Mouse (Mus musculus): ENCODE measurements around the gene Bach1. TPM values are rescaled to one million over a fixed set of nuclear protein-coding genes. Genes with fewer than 3 reads are reported as not detected.
A peak's percentile ranks its signal among the peaks of the same experiment; 100 is the strongest.

Gene Bach1
- polyA plus RNA-seq, 1 experiment from 2014 or later, result 6.3 TPM

DNA sequence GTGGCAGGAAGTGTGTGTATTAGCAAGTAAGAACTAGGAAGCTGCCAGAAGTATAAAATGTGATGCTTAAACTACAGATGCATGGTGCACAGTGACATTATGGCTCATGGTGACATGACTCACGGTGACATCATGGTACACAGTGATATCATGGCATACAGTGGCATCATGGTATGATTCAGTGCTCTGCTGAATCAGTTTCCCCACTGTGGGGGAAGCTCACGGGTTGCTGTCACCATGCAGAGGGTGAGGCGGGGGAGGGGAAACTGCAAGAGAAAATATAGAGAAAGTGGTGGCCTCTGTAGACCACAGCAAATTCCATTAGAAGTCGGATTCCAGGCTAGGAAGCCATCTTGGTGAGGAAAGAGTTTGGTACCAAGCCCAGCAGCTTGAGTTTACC is 26.1 kb downstream of the Bach1 start:
- WGBS (ENCODE audit: insufficient replicate concordance), result 77% methylated on average over 4 of the region's 4 CpGs
- peaks cover 93% of the 10 kb centered on the region for H3K36me3 ChIP-seq

DNA sequence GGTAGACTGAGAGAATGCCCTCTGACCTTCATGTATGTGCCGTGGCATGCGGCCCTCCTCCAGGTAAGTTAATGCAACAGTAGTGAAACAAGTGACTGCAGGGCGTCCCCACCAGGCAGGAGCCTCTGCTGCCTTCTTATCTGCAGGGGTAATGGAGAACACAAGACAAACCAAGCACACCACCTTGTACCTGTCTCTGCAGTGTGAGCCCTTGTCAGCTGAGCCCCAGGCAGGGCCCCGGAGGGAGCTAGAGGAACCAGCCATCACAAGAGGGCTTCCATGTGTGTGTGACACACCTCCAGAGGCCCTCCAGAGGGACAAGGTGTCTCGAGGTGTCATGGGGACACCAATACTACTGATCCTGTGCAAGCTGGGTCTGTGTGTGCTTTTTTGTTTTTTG is 26.5 kb downstream of the Bach1 start:
- Histone ChIP-seq H3K36me3 (peaks cover 93% of the 10 kb centered on the region), H3K4me2 (no peak overlapping the region), H3K4me1 (replicated peaks) (peaks cover 23% of the 10 kb centered on the region), H3K9me3 (replicated peaks) (no peaks in the 10 kb centered on the region), H3K9ac (no peak overlapping the region), H3K4me3 (replicated peaks) (no peak overlapping the region), H3K27me3 (no peaks in the 10 kb centered on the region), H3K27ac (no peak overlapping the region)
- 81% methylated on average over 5 of the region's 5 CpGs for WGBS (ENCODE audit: insufficient replicate concordance)
- DNase-seq, result no peak
- 0 out of 2 replicates have a peak, but pooled peaks have one; percentile 14 for ATAC-seq (ENCODE audit: low read depth)

More for the DNA sequence above, 26.1 kb downstream of the Bach1 start:
- H3K9ac ChIP-seq, result no peak overlapping the region
- no peak overlapping the region for H3K27ac ChIP-seq
- H3K4me1 ChIP-seq (replicated peaks), result peaks cover 27% of the 10 kb centered on the region
- no peak overlapping the region for H3K4me3 ChIP-seq (replicated peaks)
- no peaks in the 10 kb centered on the region for H3K27me3 ChIP-seq
- DNase-seq, result no peak
- no peak overlapping the region for H3K4me2 ChIP-seq
- no peaks in the 10 kb centered on the region for H3K9me3 ChIP-seq (replicated peaks)
- no peak for ATAC-seq (ENCODE audit: low read depth)

DNA sequence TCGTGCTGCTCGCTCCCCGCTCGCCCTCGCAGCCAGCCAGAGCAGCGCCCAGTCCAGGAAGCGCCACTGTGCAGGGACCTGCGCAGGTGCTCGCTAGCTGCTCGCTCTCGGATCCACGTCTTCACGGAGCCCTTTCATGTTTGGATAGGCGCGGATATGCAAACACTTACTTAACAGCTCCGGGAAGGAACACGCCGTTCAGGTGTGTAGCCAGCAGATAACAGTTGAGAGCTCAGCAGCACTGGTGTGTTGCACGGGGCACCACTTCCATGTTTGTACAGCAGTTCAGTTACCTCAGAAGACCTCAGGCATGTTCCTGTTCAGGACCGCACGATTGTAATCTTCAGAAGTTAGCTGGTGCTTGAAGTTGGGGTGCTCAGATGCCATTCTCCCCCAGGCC is 27.2 kb downstream of the Bach1 start:
- H3K4me2 ChIP-seq, result no peak overlapping the region
- no peaks in the 10 kb centered on the region for H3K27me3 ChIP-seq
- H3K36me3 ChIP-seq, result peaks cover 94% of the 10 kb centered on the region
- no peaks in the 10 kb centered on the region for H3K9me3 ChIP-seq (replicated peaks)
- H3K4me3 ChIP-seq (replicated peaks), result no peak overlapping the region
- H3K9ac ChIP-seq, result no peak overlapping the region
- peak; percentile 60 for ATAC-seq (ENCODE audit: low read depth)
- WGBS (ENCODE audit: insufficient replicate concordance), result 76% methylated on average over 21 of the region's 21 CpGs
- no peak for DNase-seq
- H3K27ac ChIP-seq, result no peak overlapping the region
- peaks cover 19% of the 10 kb centered on the region for H3K4me1 ChIP-seq (replicated peaks)

DNA sequence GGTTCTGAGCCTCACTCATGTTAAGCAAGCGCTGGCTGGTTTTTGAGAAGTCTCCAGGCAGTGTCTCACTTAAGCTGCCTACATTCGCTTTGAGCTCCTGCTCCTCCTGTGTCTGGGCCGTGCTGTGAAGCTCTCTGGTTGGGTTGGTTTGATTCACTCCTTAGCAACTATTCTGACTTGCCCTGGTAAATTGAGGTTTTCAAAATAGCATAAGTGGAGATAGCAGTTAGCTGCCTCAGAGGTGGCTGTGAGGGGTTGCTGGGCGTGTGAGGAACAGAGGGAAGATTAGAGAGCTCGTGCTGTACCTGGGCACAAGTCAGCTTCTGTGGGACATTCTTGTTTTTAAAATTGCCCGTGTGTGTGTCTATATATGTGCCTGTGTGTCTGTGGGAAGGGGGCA is 27.6 kb downstream of the Bach1 start:
- Histone ChIP-seq H3K4me3 (replicated peaks) (no peak overlapping the region), H3K4me2 (no peak overlapping the region), H3K4me1 (replicated peaks) (peaks cover 17% of the 10 kb centered on the region), H3K9me3 (replicated peaks) (no peaks in the 10 kb centered on the region), H3K9ac (no peak overlapping the region), H3K27ac (no peak overlapping the region), H3K36me3 (peaks cover 94% of the 10 kb centered on the region), H3K27me3 (no peaks in the 10 kb centered on the region)
- WGBS (ENCODE audit: insufficient replicate concordance), result 78% methylated on average over 6 of the region's 6 CpGs
- ATAC-seq (ENCODE audit: low read depth), result no peak
- no peak for DNase-seq

DNA sequence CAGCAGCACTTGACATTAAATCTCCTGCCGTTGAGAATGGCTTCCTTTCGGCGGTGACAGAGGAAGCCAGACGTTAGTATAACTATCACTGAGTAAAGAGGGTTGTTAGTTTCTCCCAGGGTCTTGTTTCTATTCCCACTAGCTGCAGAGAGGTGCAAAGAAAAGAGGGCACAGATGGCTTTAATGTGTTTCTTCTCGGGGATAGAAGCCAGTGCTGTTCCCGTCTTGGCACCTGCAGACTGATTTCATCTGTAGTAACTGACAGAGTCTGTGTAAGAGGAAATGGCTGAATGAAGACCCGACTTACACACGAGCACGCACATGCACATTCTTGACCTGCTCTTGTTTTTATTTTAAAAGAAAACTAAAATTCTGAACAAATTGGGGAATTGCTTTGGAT is 28.5 kb downstream of the Bach1 start:
- H3K36me3 ChIP-seq, result peaks cover 89% of the 10 kb centered on the region
- no peak overlapping the region for H3K4me2 ChIP-seq
- DNase-seq, result no peak
- H3K27ac ChIP-seq, result no peak overlapping the region
- H3K27me3 ChIP-seq, result no peaks in the 10 kb centered on the region
- 73% methylated on average over 9 of the region's 9 CpGs for WGBS (ENCODE audit: insufficient replicate concordance)
- no peak for ATAC-seq (ENCODE audit: low read depth)
- H3K4me3 ChIP-seq (replicated peaks), result no peak overlapping the region
- no peak overlapping the region for H3K9ac ChIP-seq
- peaks cover 17% of the 10 kb centered on the region for H3K4me1 ChIP-seq (replicated peaks)
- H3K9me3 ChIP-seq (replicated peaks), result no peaks in the 10 kb centered on the region

DNA sequence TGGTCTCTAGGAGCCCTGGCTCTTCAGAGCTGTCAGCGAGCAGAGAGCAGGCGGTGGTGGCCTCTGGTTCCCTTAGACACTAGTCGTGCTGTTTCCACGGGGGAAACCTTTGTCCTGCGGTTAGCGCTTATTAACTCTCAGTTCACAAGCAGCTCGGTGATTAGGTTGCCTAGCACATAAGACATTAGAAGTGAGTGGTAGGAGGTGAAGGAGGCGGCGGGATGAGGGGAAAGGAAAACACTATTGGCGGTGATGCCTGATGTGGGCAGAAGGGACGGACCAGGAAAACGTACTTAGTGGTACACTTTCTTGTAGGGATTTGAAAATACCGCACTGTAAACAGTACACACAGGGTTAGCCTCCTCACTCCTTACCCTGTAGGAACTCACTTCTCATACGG is 29.2 kb downstream of the Bach1 start:
- no peak overlapping the region for H3K9ac ChIP-seq

DNA sequence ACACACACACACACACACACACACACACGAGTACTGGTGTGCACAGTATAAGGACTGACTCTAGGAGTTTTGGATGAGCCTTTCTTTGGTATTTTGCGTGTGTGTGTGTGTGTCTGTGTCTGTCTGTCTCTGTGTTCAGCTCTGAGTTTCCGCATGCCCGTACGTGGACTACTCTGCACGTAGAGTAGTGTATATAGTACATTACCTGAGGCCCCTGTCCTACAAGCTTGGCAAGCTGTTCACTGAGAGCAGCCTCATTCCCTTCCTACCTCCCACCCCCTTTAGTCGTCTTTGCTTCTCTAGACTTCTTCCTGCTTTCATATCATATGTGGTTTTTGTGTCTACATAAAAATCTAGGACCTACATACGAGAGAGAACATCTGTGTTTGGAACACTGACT is 30.0 kb downstream of the Bach1 start:
- 87% methylated on average over 8 of the region's 8 CpGs for WGBS (ENCODE audit: insufficient replicate concordance)
- no peak overlapping the region for H3K9ac ChIP-seq
- no peak overlapping the region for H3K4me3 ChIP-seq (replicated peaks)
- H3K9me3 ChIP-seq (replicated peaks), result no peaks in the 10 kb centered on the region
- H3K4me1 ChIP-seq (replicated peaks), result peaks cover 17% of the 10 kb centered on the region
- H3K27ac ChIP-seq, result no peak overlapping the region
- DNase-seq (no peak), ATAC-seq (ENCODE audit: low read depth) (no peak)
- no peaks in the 10 kb centered on the region for H3K27me3 ChIP-seq
- no peak overlapping the region for H3K4me2 ChIP-seq
- H3K36me3 ChIP-seq, result peaks cover 82% of the 10 kb centered on the region

More for the DNA sequence above, 29.2 kb downstream of the Bach1 start:
- H3K4me2 ChIP-seq, result no peak overlapping the region
- WGBS (ENCODE audit: insufficient replicate concordance), result 87% methylated on average over 14 of the region's 14 CpGs
- no peak for ATAC-seq (ENCODE audit: low read depth)
- H3K27me3 ChIP-seq, result no peaks in the 10 kb centered on the region
- H3K9me3 ChIP-seq (replicated peaks), result no peaks in the 10 kb centered on the region
- peaks cover 17% of the 10 kb centered on the region for H3K4me1 ChIP-seq (replicated peaks)
- no peak for DNase-seq
- no peak overlapping the region for H3K4me3 ChIP-seq (replicated peaks)
- H3K36me3 ChIP-seq, result peaks cover 84% of the 10 kb centered on the region
- no peak overlapping the region; the same call in 1 of the 2 replicates for H3K27ac ChIP-seq

DNA sequence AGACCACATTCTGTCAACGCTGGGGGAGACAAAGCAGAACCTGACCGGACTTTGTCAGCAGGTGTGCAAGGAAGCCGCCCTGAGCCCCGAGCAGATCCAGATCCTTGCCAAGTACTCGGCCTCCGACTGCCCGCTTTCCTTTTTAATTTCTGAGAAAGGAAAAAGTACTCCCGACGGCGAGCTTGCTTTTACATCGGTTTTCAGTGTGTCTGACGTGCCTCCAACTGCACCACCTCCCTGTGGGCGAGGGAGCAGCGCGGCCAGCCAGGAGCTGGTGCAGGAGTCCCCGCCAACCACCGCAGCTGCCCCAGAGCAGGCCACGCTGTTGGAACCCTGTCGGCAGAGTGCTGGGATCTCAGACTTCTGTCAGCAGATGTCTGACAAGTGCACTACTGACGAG is 30.7 kb downstream of the Bach1 start:
- no peak overlapping the region for H3K27ac ChIP-seq
- WGBS (ENCODE audit: insufficient replicate concordance), result 91% methylated on average over 20 of the region's 20 CpGs

DNA sequence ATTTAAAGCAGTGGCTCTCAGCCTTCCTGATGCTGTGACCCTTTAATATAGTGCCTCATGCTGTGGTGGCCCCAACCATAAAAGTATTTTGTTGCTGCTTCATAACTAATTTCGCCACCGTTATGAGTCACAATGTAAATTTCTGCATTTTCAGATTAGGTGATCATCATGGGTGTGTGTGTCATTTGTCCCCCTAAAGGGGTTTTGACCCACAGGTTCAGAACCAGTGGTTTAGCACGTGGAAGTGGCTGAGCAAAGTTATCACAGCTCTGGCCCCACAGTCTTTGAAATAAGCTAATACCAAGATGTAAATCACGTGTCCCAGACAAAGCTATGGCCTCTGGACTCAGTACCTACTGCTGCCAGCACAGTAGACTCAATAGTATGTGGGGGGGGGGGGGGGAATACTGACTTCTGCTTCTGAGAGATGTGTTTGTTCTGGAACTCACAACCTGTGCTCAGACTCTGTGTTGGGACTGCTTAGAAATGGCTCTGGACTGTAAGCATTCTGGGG is 36.2 kb downstream of the Bach1 start:
- DNase-seq (no peak), ATAC-seq (ENCODE audit: low read depth) (no peak)
- H3K27me3 ChIP-seq, result no peaks in the 10 kb centered on the region
- H3K27ac ChIP-seq, result no peak overlapping the region
- 87% methylated on average over 4 of the region's 4 CpGs for WGBS (ENCODE audit: insufficient replicate concordance)
- H3K4me1 ChIP-seq (replicated peaks), result peaks cover 12% of the 10 kb centered on the region
- peaks cover 32% of the 10 kb centered on the region for H3K36me3 ChIP-seq
- H3K4me2 ChIP-seq, result no peak overlapping the region
- no peak overlapping the region for H3K4me3 ChIP-seq (replicated peaks)
- H3K9ac ChIP-seq, result no peak overlapping the region
- H3K9me3 ChIP-seq (replicated peaks), result no peaks in the 10 kb centered on the region

More for the DNA sequence above, 30.7 kb downstream of the Bach1 start:
- H3K9ac ChIP-seq, result no peak overlapping the region
- DNase-seq, result no peak
- no peak overlapping the region for H3K4me3 ChIP-seq (replicated peaks)
- ATAC-seq (ENCODE audit: low read depth), result no peak
- no peak overlapping the region for H3K4me2 ChIP-seq
- H3K9me3 ChIP-seq (replicated peaks), result no peaks in the 10 kb centered on the region
- peaks cover 17% of the 10 kb centered on the region for H3K4me1 ChIP-seq (replicated peaks)
- no peaks in the 10 kb centered on the region for H3K27me3 ChIP-seq
- H3K36me3 ChIP-seq, result peaks cover 82% of the 10 kb centered on the region

DNA sequence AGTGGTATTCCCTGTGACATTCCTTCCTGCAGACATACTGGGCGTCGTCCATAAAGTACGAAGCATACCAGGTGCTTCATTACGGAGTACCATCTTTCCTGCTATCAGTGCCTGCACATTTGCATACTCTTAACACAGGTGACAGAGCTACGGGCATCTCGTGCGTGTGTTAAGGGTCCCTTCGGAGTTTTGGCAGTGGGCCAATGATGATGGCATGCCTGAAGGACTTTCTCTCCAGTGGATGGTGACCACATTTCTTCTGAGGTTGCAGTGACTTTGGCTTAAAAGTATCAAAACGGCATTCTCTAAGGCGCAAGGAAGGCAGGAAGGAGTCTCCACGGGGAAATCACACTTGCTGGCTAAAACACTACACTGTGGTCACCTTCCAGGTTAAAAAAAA is 37.4 kb downstream of the Bach1 start:
- DNase-seq (no peak), ATAC-seq (ENCODE audit: low read depth) (no peak)
- no peaks in the 10 kb centered on the region for H3K27me3 ChIP-seq
- 78% methylated on average over 11 of the region's 11 CpGs for WGBS (ENCODE audit: insufficient replicate concordance)
- H3K4me3 ChIP-seq (replicated peaks), result no peak overlapping the region
- no peaks in the 10 kb centered on the region for H3K9me3 ChIP-seq (replicated peaks)
- H3K4me2 ChIP-seq, result no peak overlapping the region
- no peak overlapping the region for H3K27ac ChIP-seq
- H3K4me1 ChIP-seq (replicated peaks), result peaks cover 12% of the 10 kb centered on the region
- no peak overlapping the region for H3K9ac ChIP-seq
- H3K36me3 ChIP-seq, result peaks cover 20% of the 10 kb centered on the region

DNA sequence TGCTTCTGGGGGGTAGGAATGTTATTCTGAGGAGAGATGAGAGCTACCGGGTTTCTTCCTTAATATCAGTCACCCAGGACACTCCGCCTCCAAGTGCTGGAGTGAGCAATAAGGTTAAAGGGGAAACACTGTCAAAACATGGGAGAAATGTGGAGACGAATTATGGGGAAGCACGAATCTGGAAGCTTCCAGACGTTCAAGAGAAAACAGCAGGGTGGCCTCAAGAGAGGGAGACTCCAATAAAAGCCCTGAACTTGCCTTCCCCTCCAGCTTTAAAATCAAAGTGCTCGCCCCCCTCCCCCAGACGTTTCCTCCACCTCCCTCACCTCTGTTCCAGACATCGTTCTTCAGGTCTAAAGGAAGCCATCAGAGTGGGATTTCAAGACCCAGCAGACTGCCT is 38.6 kb downstream of the Bach1 start:
- DNase-seq, result no peak
- ATAC-seq (ENCODE audit: low read depth), result no peak

DNA sequence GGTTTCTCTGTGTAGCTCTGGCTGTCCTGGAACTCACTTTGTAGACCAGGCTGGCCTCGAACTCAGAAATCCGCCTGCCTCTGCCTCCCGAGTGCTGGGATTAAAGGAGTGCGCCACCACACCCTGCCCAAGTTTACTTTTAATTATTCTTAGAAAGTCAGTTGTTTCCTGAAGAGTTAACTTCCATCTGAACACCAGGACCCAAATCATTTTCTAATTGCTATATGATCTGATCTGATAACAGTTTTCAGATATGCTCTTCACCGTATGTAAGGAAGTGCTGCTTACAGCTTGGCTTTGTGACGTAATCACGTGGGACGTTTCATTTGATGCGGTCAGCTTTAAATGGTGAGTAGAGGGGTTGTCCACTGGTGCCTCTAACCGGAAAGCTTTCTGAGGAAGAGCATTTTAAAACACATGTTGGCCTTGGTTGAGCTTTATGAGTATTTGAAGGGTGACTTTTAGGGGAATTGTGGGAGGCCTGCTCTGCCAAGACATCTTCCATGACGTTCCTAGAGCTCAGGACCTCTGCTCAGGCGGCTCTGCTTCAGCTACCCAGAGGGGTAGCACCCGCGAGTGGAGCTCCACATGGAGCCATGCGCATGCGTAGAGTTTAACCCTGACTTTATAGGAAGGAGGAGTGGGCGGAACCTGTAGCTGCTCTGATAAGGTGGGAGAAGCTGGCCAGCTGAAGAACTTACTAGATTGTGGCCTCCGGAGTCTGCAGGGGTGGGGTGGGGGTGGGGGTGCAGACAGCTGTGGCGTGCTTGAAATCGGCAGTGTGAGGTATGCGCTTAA is 39.3 kb downstream of the Bach1 start:
- H3K4me3 ChIP-seq (replicated peaks), result no peak overlapping the region
- no peak overlapping the region for H3K9ac ChIP-seq
- WGBS (ENCODE audit: insufficient replicate concordance), result 60% methylated on average over 21 of the region's 21 CpGs
- no peak overlapping the region for H3K27ac ChIP-seq
- peak; percentile 17 for DNase-seq
- no peaks in the 10 kb centered on the region for H3K27me3 ChIP-seq
- H3K4me1 ChIP-seq (replicated peaks), result peaks cover 12% of the 10 kb centered on the region
- ATAC-seq (ENCODE audit: low read depth), result peak; percentile 65
- no peaks in the 10 kb centered on the region for H3K9me3 ChIP-seq (replicated peaks)
- peak overlapping the region; percentile 29 for H3K4me2 ChIP-seq
- peaks cover 16% of the 10 kb centered on the region for H3K36me3 ChIP-seq

More for the DNA sequence above, 38.6 kb downstream of the Bach1 start:
- H3K9me3 ChIP-seq (replicated peaks), result no peaks in the 10 kb centered on the region
- H3K4me1 ChIP-seq (replicated peaks), result peaks cover 12% of the 10 kb centered on the region
- peaks cover 16% of the 10 kb centered on the region for H3K36me3 ChIP-seq
- no peak overlapping the region for H3K4me3 ChIP-seq (replicated peaks)
- no peak overlapping the region for H3K9ac ChIP-seq
- no peaks in the 10 kb centered on the region for H3K27me3 ChIP-seq
- whole genome bisulfite sequencing (ENCODE audit: insufficient replicate concordance), result 59% methylated on average over 8 of the region's 8 CpGs
- no peak overlapping the region for H3K27ac ChIP-seq
- H3K4me2 ChIP-seq, result no peak overlapping the region
